Mouse (Mus musculus): ENCODE results near the gene Cep104. TPM values are rescaled to one million over a fixed set of nuclear protein-coding genes. Genes with fewer than 3 reads are reported as not detected.

The Cep104 gene
- polyA plus RNA-seq, 1 experiment from 2014 or later = 16.8 TPM

GRCm38 (mm10) chr4:153956569-153957405, 18.2 kb upstream of the Cep104 start, which contains the start of gene A430005L14Rik:
Gene A430005L14Rik (plus strand): TSS chr4:153957237.
- Histone ChIP-seq H3K4me3 (peak within 1 kb of the TSS; percentile 86), H3K4me1 (peaks cover 14% of the 10 kb centered on the region), H3K36me3 (peaks cover 21% of the 10 kb centered on the region), H3K9me3 (no peaks in the 10 kb centered on the region), H3K27ac (peak within 1 kb of the TSS; percentile 95), H3K9ac (peak within 1 kb of the TSS; percentile 93), H3K27me3 (peaks cover 20% of the 10 kb centered on the region), H3K4me2 (peak within 1 kb of the TSS; percentile 80)
- WGBS = 1% methylated on average over 64 of the region's 67 CpGs
- ATAC-seq (ENCODE audit: borderline replicate concordance, extremely low read depth, low FRiP score, low TSS enrichment) = peak; percentile 95

GRCm38 (mm10) chr4:153957444-153958250, 17.3 kb upstream of the Cep104 start:
- Histone ChIP-seq H3K27me3 (peaks cover 19% of the 10 kb centered on the region), H3K27ac (peak overlapping the region; percentile 95)
- WGBS = under 1% methylated on average over 37 of the region's 37 CpGs

GRCm38 (mm10) chr4:153962631-153963030, 12.4 kb upstream of the Cep104 start:
- H3K9ac ChIP-seq = no peak overlapping the region
- H3K4me3 ChIP-seq = no peak overlapping the region
- no peak for ATAC-seq (ENCODE audit: borderline replicate concordance, extremely low read depth, low FRiP score, low TSS enrichment)
- peaks cover 13% of the 10 kb centered on the region for H3K4me1 ChIP-seq
- 74% methylated on average over 7 of the region's 7 CpGs for WGBS
- H3K27me3 ChIP-seq = no peaks in the 10 kb centered on the region
- H3K36me3 ChIP-seq = peaks cover 47% of the 10 kb centered on the region
- H3K4me2 ChIP-seq = no peak overlapping the region
- no peaks in the 10 kb centered on the region for H3K9me3 ChIP-seq
- H3K27ac ChIP-seq = no peak overlapping the region

More at GRCm38 (mm10) chr4:153957444-153958250, 17.3 kb upstream of the Cep104 start:
- H3K9me3 ChIP-seq = no peaks in the 10 kb centered on the region
- H3K4me3 ChIP-seq = peak overlapping the region; percentile 86
- peaks cover 14% of the 10 kb centered on the region for H3K4me1 ChIP-seq
- ATAC-seq (ENCODE audit: borderline replicate concordance, extremely low read depth, low FRiP score, low TSS enrichment) = no peak
- H3K9ac ChIP-seq = peak overlapping the region; percentile 93
- H3K4me2 ChIP-seq = peak overlapping the region; percentile 80
- H3K36me3 ChIP-seq = peaks cover 29% of the 10 kb centered on the region

GRCm38 (mm10) chr4:153966651-153967050, 8.3 kb upstream of the Cep104 start:
- 87% methylated on average over 5 of the region's 5 CpGs for WGBS
- no peaks in the 10 kb centered on the region for H3K9me3 ChIP-seq
- no peak overlapping the region for H3K9ac ChIP-seq
- no peaks in the 10 kb centered on the region for H3K27me3 ChIP-seq
- no peak for ATAC-seq (ENCODE audit: borderline replicate concordance, extremely low read depth, low FRiP score, low TSS enrichment)
- no peaks in the 10 kb centered on the region for H3K4me1 ChIP-seq
- peaks cover 40% of the 10 kb centered on the region for H3K36me3 ChIP-seq
- H3K4me2 ChIP-seq = no peak overlapping the region
- H3K27ac ChIP-seq = no peak overlapping the region
- H3K4me3 ChIP-seq = no peak overlapping the region

DNA sequence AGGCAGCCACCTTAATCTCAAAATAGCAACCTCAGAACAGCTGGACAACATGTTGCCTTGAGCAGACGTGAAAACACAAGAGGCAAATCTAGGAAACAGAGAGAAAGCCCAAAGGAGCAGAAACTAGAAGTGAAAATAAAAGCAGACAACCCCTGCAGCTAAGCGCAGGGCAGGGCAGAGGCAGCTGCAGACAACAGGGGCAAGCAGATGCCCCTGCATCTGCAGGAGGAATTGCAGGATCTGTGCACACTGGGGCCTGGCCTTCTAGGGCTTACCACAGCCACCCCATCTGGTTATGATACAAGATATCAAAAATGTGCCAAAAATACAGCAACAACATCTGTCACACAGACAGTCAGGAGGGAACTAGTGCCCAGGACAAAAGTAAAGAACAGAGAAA, 7.4 kb upstream of the Cep104 start:
- Histone ChIP-seq H3K4me2 (no peak overlapping the region), H3K9ac (no peak overlapping the region), H3K9me3 (no peaks in the 10 kb centered on the region), H3K27ac (no peak overlapping the region), H3K4me1 (no peaks in the 10 kb centered on the region), H3K27me3 (no peaks in the 10 kb centered on the region), H3K4me3 (no peak overlapping the region), H3K36me3 (peaks cover 32% of the 10 kb centered on the region)
- WGBS = 90% methylated on average over 2 of the region's 2 CpGs
- ATAC-seq (ENCODE audit: borderline replicate concordance, extremely low read depth, low FRiP score, low TSS enrichment) = no peak

DNA sequence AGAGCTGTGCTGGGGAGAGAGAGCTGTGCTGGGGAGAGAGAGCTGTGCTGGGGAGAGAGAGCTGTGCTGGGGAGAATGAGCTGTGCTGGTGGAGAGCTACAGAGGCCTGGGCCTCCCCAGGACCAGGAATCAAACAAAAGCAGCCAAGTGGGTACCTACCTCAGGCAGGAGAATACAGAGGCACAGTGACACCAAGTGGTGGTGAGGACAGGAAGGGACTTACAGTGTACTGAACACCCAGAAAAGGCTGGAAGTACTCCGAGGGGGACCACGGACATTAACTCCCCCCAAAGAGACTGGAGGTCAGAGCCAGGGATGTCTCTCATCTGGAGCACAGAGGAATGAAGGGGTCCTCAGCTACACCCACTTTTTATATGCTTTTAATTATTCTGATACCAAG, 6.9 kb upstream of the Cep104 start:
- peaks cover 27% of the 10 kb centered on the region for H3K36me3 ChIP-seq
- H3K27me3 ChIP-seq = no peaks in the 10 kb centered on the region
- no peak for ATAC-seq (ENCODE audit: borderline replicate concordance, extremely low read depth, low FRiP score, low TSS enrichment)
- H3K27ac ChIP-seq = no peak overlapping the region
- no peaks in the 10 kb centered on the region for H3K4me1 ChIP-seq
- no peak overlapping the region for H3K4me2 ChIP-seq
- H3K9ac ChIP-seq = no peak overlapping the region
- no peaks in the 10 kb centered on the region for H3K9me3 ChIP-seq
- H3K4me3 ChIP-seq = no peak overlapping the region
- WGBS = 79% methylated on average over 2 of the region's 2 CpGs

DNA sequence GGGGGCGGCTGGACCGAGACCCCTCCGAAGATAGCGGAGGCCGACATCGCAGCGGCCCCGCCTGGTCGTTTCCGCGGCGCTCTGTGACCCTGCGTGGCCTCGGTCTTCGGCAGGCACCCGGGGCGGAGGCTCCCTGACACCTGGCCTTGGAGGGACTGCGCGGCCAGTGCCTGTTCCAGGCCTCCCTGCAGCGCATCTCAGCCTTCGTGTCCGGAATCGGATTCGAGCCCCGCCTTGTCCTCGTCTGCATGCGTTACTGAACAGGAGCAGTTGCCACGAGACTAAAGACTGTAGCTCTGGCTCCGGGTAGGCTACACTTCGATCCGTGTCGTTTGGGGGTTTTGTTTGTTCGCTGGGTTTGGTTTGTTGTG, 283 bp downstream of the Cep104 start:
- peak overlapping the region; percentile 72 for H3K4me2 ChIP-seq
- WGBS = under 1% methylated on average over 33 of the region's 33 CpGs
- peaks cover 16% of the 10 kb centered on the region for H3K4me1 ChIP-seq
- H3K9ac ChIP-seq = peak overlapping the region; percentile 81
- peaks cover 13% of the 10 kb centered on the region for H3K36me3 ChIP-seq
- H3K27ac ChIP-seq = no peak overlapping the region
- no peaks in the 10 kb centered on the region for H3K27me3 ChIP-seq
- no peaks in the 10 kb centered on the region for H3K9me3 ChIP-seq
- ATAC-seq (ENCODE audit: borderline replicate concordance, extremely low read depth, low FRiP score, low TSS enrichment) = no peak; the same call in 1 of the 2 replicates
- peak overlapping the region; percentile 88 for H3K4me3 ChIP-seq

DNA sequence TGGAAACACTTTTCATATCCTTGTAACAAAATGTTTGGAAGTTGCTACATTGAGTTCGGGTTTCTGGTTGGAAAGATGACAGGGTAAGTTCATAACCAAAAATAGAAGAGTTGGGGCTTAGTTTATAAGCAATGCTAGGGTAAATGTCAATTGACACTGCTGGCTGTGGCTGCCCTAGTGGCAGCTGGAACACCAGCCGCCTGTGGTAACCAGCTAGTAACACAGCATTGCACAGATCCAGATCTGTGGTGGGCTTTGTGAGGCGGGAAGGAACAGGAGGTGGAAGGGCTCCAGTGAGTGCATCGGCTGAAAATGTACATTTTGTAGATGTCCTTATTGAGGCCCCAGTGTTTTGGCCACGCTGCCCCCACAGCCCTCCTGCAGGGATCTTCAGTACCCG, 774 bp downstream of the Cep104 start:
- Histone ChIP-seq H3K9ac (peak overlapping the region; percentile 81), H3K27ac (no peak overlapping the region), H3K9me3 (no peaks in the 10 kb centered on the region), H3K4me2 (peak overlapping the region; percentile 72), H3K27me3 (no peaks in the 10 kb centered on the region), H3K4me1 (peaks cover 16% of the 10 kb centered on the region), H3K36me3 (peaks cover 16% of the 10 kb centered on the region), H3K4me3 (peak overlapping the region; percentile 88)
- WGBS = 36% methylated on average over 6 of the region's 6 CpGs
- no peak for ATAC-seq (ENCODE audit: borderline replicate concordance, extremely low read depth, low FRiP score, low TSS enrichment)

DNA sequence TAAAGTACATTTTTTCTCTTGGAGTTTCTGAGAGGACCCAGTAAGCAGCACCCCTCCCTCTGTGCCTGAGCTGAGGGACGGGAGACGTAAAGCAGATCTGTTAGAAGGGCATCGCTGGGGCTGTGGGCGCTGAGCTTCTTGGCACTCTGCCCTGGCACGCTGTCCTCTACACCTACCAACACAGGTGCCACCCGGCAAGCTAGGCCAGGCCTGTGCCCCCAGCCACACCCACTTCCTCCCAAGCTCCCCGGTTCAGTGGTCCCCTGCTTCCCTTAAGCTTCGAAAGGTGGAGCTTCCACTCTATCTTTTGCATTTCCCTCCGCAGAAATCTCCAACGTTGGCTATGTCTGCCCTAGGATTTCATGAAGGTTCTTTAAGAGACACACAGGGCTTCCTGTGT, 4.2 kb downstream of the Cep104 start:
- no peaks in the 10 kb centered on the region for H3K9me3 ChIP-seq
- H3K27me3 ChIP-seq = no peaks in the 10 kb centered on the region
- ATAC-seq (ENCODE audit: borderline replicate concordance, extremely low read depth, low FRiP score, low TSS enrichment) = no peak
- no peak overlapping the region for H3K27ac ChIP-seq
- WGBS = 86% methylated on average over 10 of the region's 10 CpGs
- peaks cover 14% of the 10 kb centered on the region for H3K4me1 ChIP-seq
- H3K9ac ChIP-seq = no peak overlapping the region
- peaks cover 32% of the 10 kb centered on the region for H3K36me3 ChIP-seq
- H3K4me3 ChIP-seq = no peak overlapping the region
- H3K4me2 ChIP-seq = no peak overlapping the region

DNA sequence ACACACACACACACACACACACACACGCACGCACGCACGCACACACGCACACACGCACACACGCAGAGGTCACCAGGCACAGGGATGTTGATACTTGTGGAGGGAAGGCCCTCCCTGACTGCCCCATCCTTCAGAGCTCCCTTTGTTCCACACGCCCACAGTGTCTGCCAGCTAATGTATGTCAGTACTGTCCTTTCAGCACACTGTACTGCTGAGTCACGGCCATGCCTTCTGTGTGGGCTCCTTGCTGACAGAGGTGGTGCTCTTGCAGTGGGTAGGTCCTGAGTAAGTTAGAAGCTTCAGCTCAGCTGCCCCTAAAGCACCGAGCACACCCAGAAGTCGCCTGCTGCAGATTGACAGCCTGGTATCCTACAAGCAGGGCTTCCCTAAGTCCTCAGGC, 5.5 kb downstream of the Cep104 start:
- Histone ChIP-seq H3K4me3 (no peak overlapping the region), H3K9me3 (no peaks in the 10 kb centered on the region), H3K27me3 (no peaks in the 10 kb centered on the region), H3K4me1 (peaks cover 14% of the 10 kb centered on the region), H3K9ac (no peak overlapping the region), H3K4me2 (no peak overlapping the region), H3K27ac (no peak overlapping the region), H3K36me3 (peaks cover 44% of the 10 kb centered on the region)
- ATAC-seq (ENCODE audit: borderline replicate concordance, extremely low read depth, low FRiP score, low TSS enrichment) = no peak
- WGBS = 91% methylated on average over 11 of the region's 11 CpGs

GRCm38 (mm10) chr4:153992715-153993114, 17.7 kb downstream of the Cep104 start:
- Histone ChIP-seq H3K36me3 (peaks cover 76% of the 10 kb centered on the region), H3K9me3 (no peaks in the 10 kb centered on the region), H3K9ac (no peak overlapping the region), H3K4me3 (no peak overlapping the region), H3K4me2 (no peak overlapping the region), H3K4me1 (no peaks in the 10 kb centered on the region), H3K27me3 (no peaks in the 10 kb centered on the region), H3K27ac (no peak overlapping the region)
- ATAC-seq (ENCODE audit: borderline replicate concordance, extremely low read depth, low FRiP score, low TSS enrichment) = no peak
- 88% methylated on average over 10 of the region's 10 CpGs for WGBS

GRCm38 (mm10) chr4:153993505-153993904, 18.5 kb downstream of the Cep104 start:
- H3K9ac ChIP-seq = no peak overlapping the region
- no peak overlapping the region for H3K27ac ChIP-seq
- 88% methylated on average over 8 of the region's 8 CpGs for WGBS
- H3K4me1 ChIP-seq = no peaks in the 10 kb centered on the region
- H3K36me3 ChIP-seq = peaks cover 76% of the 10 kb centered on the region
- H3K4me2 ChIP-seq = no peak overlapping the region
- no peaks in the 10 kb centered on the region for H3K9me3 ChIP-seq
- ATAC-seq (ENCODE audit: borderline replicate concordance, extremely low read depth, low FRiP score, low TSS enrichment) = no peak
- no peak overlapping the region for H3K4me3 ChIP-seq
- no peaks in the 10 kb centered on the region for H3K27me3 ChIP-seq
